Mouse (Mus musculus) T-helper 17 cell (primary cell): ENCODE results near the gene Kmt2c.

ENCODE experiments used
- in situ Hi-C, 2 experiments: fragments of 300-600 bp; cut with MboI, MseI; formaldehyde crosslinking; loops; 1 replicate in 1 of 2; 2 replicates in 1 of 2; pipeline ENCODE4 v1.15.1; 2025; ENCODE audit warnings: high pct_unique_total_duplicates in 2 of 2

The Kmt2c gene

DNA sequence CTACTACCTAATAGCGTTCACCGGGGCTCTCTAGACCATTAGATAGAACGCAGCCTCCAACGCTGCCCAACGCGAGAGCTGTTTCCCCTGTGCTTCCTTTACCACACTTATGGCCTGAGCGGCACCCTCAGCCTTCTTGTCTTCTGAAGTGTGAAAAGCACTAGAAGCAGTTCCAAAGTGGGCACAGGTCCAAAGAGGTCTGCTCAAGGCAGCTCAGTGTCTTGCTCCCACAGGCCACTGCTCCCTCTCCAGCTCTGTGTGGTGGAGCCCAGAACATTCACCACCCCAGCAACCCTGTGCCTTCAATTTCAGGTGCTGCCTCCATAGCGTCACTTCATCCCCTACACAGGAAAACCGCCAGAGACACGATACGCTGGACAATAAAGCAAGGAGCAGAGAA, 115.0 kb downstream of the Kmt2c start:
- in situ Hi-C loops: no loop called here

- in situ Hi-C loops: no loop called here
Measured at GRCm38 (mm10) chr5:25379188-25379587, 119.4 kb downstream of the Kmt2c start.

GRCm38 (mm10) chr5:25368420-25368819, 130.2 kb downstream of the Kmt2c start:
- in situ Hi-C loops: no loop called here

GRCm38 (mm10) chr5:25367126-25367525, 131.5 kb downstream of the Kmt2c start:
- in situ Hi-C loops: no loop called here

DNA sequence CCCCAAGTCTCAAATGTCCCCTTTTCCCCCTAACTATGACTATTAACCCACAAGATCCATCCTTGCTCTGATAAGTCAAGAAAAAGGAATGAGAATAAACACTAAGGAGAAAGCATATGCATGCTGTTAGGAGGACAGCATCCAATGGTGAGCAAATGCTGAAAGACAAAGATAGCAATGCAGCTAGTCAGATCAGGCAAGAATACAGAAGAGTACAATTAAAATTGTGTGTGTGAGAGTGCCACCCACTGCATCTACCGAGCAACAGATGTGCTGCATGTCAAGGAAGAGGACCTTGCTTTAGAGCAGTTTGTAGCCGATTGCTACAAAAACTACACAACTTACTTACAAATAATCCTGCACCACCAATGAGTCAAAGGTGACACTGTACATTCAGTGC, 145.1 kb downstream of the Kmt2c start:
- in situ Hi-C loops: loop anchor here in 1 of 2 experiments (10.0 kb wide), 1 partner anchor 61 kb away; no protein-coding TSS in a partner anchor

GRCm38 (mm10) chr5:25331322-25331721, 167.3 kb downstream of the Kmt2c start:
- in situ Hi-C loops: no loop called here

DNA sequence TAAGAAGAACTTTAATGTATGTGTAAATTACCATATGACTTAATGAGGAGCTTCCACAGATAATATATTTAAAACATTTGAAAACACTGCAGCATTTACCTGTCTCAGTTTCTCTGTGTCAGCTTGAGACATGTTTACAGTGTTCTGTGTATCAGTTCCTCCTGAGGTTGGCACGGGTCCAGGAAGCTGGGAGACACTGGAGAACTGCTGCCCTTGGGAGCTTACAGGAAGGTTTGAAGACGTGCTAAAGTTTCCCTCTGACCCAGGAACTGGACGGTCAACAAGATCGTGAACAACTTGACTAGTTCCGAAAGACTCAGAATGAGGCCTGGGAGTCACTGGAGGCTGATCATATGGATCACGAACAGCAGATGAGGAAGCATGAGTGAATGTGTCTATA, 184.7 kb downstream of the Kmt2c start:
- in situ Hi-C loops: no loop called here

DNA sequence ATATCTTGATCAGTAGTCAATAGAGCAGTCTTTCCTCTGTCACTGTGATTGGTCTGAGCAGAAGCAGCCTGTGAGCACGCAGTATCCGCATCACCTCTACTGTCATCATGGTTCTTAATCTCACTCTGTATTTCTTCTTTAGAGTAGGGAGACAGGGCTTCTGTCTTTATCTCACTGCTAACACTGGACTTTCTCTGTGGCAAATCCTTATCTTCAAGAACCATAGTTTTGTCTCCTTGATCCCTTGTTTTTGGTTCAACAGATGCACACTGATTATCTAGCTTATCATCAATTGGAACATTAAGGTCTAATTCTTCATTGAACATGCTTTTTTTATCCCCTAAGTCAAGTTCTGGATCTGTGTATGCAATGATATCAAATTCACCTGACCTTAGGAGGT, 188.4 kb downstream of the Kmt2c start:
- in situ Hi-C loops: no loop called here

GRCm38 (mm10) chr5:25296830-25297229, 201.8 kb downstream of the Kmt2c start:
- in situ Hi-C loops: no loop called here

GRCm38 (mm10) chr5:25283988-25284387, 214.6 kb downstream of the Kmt2c start:
- in situ Hi-C loops: no loop called here

DNA sequence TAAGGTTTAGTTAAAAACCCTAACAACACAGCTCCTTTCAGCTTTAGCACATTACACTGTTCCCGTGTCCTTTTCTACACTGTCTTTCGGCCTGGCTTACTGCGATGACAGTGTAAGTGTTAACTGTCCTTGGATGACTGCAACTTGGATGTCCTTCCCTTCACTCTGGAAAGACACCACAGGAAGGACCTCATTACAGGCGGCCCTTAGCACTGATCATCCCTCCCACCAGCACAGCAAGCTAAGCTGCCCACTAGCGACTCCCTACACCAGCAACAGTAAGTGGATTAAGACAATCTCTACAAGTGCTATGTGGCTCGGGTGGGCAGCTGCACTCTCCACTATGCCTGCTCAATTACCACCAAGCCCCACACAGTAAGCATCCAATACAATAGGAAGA, 222.2 kb downstream of the Kmt2c start:
- in situ Hi-C loops: no loop called here

- in situ Hi-C loops: no loop called here
Measured at GRCm38 (mm10) chr5:25275629-25276028, 223.0 kb downstream of the Kmt2c start.

DNA sequence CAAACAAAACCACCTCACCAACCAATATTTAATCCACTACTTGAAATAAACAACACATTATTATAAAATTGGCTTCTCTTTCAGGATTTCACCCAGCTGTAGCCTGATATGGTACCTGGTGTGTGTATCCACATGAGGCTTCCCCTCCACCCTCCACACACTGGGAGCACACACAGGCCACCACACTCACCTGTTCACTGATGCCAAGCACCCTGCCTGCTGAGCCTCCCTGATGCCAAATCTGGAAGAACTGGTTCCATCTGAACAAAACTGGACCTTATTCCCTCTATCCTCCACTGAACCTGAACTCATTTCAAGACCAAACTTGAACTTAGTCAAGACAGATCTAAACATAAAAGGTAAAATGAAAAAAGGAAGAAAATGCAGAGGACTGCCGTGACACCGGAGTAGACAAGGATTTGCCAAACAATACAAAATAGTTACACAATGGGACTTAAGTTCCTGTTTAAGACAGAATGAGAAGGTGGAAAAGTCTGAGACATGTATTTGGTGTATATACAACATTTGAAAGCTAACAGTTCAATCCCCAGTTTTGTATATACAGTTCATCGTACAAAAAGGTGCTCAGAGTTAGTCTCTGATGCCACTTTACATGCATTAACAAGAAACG, 230.2 kb downstream of the Kmt2c start:
- in situ Hi-C loops: no loop called here

DNA sequence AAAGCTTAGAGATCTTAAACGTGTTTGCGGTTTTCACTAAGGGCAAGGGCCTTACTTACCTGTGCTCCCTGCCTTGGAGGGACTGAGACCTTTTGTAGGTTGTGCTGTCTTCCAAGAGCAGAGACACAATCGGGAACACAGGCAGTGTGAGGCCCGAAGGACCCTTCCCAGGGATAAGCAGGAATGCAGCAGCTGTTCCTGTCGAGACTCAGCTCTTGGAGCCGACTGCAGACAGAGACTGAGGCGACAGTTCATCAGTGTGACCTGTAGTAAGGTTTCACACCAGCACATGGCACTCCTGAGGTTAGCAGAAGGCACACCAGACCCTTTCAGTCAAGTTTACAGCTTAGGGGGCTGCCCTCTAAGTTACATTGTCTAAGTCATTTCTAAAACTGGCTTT, 236.3 kb downstream of the Kmt2c start:
- in situ Hi-C loops: no loop called here

GRCm38 (mm10) chr5:25261452-25261851, 237.1 kb downstream of the Kmt2c start:
- in situ Hi-C loops: no loop called here

DNA sequence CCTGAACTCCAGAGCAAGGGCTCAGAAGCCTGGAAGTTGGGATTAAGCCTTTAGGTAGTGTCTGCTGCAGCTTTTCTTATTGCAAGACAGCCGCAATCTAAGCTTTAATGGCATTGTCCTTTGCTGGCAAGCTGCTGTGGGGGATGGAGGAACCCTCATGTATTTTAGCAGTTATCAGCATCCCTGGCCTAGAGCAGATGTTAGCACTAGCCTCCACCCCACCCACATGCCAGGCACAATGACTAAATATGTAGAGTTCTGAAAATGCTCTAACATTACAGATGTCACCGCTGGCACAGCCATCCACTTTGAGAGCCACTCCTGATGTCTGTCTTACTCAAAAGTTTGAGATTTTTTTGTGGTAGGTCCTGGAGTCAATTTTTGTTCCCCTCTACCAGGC, 241.9 kb downstream of the Kmt2c start:
- in situ Hi-C loops: no loop called here

DNA sequence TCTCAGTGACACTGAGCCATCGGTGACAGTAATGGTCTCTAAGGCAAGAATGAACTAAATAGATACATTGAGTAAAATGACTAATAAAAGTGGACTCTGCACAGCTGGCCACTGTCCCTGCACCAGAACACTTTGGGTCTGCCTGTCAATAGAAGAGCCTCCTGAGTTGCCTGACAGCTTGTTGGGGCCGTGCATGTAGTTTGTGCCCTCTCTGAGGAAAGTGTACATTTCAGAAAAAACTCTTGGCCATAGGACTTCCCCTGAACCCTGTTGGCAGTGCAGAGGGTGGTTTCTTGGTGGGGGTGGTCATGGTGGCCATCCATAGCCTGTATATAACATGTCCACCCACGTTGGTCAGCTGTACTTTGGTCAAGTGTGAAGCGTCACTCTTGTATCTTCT, 244.1 kb downstream of the Kmt2c start:
- in situ Hi-C loops: no loop called here

GRCm38 (mm10) chr5:25252825-25253544, 245.6 kb downstream of the Kmt2c start:
- in situ Hi-C loops: no loop called here

DNA sequence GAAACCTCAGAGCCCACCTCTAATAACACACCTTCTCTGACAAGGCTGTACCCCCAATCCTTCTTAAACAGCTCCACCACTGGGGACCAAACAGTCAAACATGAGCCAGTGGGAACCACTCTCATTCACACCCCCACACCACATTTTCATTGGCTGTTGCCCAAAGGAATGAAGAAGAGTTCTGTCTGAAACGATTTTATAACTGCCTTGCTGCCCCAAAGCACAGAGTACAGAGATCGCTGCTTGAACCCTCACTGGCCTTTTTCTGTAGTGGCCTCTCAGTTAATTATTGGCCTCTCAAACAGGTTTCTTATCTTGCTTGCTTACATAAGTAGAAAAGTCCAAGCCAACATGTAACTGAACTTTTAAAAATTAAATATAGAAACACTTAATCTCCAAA, 246.2 kb downstream of the Kmt2c start:
- in situ Hi-C loops: no loop called here

DNA sequence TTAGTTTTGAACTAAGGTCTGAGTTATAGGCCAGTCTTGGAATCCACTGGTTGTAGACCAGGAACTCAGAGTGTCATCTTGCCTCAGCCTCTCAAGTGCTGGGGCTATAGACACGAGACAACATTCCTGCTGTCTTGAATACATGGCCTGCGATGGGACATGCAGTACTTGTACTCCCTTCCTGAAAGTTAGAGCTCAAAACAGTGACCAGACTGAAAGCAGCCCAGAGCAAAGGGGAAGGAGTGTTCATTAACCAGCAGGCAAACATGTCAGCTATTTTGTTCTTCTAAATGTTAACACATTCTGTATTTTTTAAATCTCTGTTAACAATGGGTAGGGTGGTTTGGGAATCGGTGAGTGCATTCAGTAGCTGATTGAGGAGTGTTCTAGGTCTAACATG, 251.5 kb downstream of the Kmt2c start:
- in situ Hi-C loops: no loop called here

GRCm38 (mm10) chr5:25246473-25246865, 252.1 kb downstream of the Kmt2c start:
- in situ Hi-C loops: no loop called here

- in situ Hi-C loops: no loop called here
Measured at GRCm38 (mm10) chr5:25245806-25246472, 252.6 kb downstream of the Kmt2c start.

- in situ Hi-C loops: no loop called here
Measured at GRCm38 (mm10) chr5:25243101-25243500, 255.5 kb downstream of the Kmt2c start.
